Mouse (Mus musculus): ENCODE results near the gene Wdr43.
"Not testable (repeated sequence)": the region's sequence is repeated elsewhere in the genome, so short reads cannot be mapped to it uniquely, and the experiment has no call there.

Wdr43 gene

DNA sequence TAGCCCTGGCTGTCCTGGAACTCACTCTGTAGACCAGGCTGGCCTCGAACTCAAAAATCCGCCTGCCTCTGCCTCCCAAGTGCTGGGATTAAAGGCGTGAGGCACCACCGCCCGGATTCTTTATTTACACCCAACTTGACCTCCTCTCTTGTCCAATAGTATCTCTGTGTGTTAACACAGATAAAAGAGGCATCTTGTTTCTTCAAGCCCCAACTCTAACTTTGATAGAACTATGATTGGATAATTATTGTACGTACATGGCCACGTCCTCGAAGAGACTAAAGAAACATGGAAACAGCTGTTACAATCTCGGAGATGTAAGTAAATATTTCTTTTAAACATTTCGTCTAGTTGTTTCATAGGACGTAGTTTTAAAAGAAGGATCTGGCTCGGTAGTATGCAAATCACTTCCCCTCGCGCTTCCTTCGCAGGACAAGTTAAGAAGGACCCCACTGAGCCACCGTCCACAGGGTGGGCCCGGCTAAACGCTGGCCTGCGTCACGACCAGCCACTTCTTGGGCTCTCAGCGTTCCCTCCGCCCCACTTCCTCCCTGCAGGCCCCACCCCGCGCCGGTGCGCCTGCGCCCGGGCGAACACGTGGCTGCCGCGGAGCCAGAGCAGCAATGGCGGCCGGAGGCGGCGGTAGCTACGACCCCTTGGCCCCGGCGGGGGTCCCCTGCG lies at the start of gene Wdr43:
TSS of gene Wdr43 (plus strand) at position 258 of the 681 bp plus-strand sequence.
- in situ Hi-C loops (cut with MboI; ENCODE audit: low pct_unique_long_range_greater_than_20kb in 1 of 2, low sequenced_read_pairs in 2 of 2, unreplicated experiment in 1 of 2): no loop called here

DNA sequence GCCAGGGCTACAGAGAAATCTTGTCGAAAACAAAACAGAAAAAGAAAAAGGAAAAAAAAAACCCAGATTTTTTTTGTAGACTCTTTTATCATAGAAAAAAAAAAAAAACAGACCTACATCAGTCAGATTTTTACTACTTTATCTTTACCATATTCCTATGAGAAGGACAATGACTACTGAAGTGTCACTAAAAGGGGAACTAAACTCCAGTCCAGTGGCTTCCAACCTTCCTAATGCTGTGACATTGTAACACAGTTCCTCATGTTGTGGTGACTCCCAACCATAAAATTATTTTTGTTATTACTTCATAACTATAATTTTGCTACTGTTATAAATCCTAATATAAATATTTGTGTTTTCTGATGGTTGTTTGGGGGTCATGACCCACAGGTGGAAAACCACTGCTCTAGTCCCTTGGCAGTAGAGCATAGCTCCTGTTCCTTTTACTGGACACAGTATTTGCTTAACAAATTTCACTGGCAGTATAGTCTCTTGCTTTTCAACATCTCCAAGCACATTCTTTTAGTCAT lies 36.5 kb upstream of the Wdr43 start:
- in situ Hi-C loops (cut with MboI; ENCODE audit: low pct_unique_long_range_greater_than_20kb in 1 of 2, low sequenced_read_pairs in 2 of 2, unreplicated experiment in 1 of 2): no loop called here

DNA sequence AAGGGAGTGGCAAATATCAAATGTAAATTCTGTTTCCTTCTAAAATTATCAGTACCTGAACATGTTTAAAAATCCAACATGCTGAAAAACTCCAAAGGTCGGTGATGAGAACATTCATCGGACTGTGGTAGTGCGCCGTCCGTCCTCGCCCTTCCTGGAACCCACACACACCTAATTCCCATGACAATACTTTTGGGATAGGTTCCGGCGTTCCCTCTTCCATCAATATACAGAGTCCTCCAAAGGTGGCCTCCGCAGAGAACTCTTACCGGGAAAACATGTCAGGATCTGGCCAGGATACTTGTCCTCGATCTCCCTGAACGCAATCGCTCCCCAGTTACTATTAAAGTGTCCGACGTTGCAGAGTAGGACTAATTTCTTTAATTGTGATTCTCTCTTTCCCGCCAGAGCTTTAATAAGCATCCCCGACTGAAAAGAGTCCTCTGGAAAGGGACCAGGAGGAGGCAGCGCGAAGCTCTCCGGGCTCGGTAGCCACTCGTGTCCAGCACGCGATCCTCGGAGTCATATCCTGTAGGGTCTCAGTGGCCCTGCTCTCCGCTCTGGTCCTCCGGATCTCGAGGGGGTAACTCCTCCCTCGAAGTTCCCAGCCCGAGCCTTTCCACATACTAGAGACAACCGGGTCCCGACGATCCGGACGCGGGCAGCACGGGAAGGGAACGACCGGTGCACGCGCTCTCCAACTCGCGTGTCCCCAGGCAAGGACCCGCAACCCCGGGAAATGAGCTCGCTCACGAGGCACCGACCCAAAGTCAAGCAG lies 17.6 kb upstream of the Wdr43 start:
- in situ Hi-C loops (cut with MboI; ENCODE audit: low pct_unique_long_range_greater_than_20kb in 1 of 2, low sequenced_read_pairs in 2 of 2, unreplicated experiment in 1 of 2): no loop called here

DNA sequence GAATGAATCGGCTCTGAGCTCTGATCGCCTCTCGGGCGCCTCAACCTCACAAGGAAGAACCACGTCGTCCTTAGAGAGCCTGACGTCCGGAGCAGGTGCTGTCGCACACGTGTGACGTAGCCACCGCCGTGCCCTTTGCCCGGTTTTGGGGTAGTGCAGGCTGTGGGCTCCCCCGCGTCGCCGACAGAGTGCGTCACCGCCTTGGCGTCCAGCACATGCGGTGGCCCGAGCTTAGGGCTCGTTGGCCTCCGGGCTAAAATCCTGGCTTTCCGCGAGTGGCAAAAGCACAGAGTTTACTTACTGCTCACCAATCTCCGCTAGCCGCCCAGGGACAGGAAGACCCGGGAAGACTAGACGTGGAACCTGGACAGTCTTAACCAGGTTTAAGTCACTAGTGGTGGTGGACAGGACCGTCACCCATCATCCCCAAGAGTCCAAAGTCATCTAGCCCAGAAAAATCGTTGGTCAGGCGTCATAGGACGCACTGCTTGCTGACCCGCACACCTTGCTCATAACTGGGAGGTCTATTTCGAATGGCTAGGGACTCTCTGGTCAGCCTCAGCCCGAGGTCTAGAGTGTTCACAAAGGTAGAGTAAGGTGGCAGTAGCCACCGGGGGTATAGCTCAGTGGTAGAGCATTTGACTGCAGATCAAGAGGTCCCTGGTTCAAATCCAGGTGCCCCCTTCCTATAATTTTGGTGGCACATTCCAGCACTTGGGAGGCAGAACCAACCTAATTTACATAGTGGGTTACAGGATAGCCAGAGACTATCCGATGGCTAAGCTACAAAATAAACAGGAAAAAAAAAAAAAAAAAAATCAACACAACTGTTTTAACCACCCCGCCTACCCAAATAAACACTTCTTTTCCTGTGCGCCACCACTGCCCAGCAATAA lies 16.8 kb upstream of the Wdr43 start:
- in situ Hi-C loops (cut with MboI; ENCODE audit: low pct_unique_long_range_greater_than_20kb in 1 of 2, low sequenced_read_pairs in 2 of 2, unreplicated experiment in 1 of 2): no loop called here

DNA sequence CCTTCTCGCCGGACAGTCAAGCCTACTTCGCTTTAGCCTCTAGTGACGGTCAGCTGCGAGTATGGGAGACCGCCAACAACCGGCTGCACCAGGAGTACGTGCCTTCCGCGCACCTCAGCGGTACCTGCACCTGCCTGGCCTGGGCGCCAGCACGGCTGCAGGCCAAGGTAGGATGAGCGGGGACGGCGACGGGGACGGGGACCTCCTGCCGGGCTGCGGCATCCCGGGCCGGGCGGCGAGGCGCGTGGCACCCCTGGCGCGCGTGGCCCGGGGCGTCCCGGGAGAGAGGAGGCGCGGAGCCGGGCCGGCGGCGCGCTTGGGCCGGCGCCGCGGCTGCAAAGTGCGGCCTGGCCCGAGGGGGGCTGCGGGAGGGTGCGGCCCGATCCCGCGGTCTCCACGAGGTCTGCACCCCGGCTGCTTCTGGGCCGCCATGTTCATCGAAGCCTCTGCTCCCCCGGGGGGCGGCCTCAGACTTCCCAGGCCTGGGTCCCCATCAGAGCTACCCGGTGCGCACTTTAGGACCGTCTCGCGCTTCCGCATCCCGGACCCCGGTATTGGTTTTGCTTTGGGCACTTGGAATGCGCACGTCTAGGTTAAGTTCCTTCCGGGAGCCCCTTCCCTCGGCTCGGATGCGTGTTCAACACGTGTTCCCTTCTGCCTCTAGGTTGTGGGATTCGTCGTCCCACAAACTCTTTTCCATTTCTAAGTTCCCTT lies 781 bp downstream of the Wdr43 start:
- in situ Hi-C loops (cut with MboI; ENCODE audit: low pct_unique_long_range_greater_than_20kb in 1 of 2, low sequenced_read_pairs in 2 of 2, unreplicated experiment in 1 of 2): no loop called here

DNA sequence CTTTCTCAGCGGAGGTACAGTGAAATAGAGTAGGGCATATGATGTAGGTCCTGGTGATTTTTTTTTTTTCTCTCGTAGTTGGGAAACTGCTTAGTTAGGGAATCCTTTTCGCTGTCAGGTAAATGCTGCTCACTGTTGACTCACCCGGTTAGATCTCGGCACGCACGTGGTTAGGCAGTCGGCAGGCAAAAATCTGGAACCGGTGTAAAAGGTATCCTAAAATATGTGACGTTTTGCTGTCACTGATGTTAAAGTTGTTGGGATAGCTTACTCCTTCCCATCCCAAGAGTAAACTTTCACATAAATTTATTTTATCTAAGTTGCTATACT lies 1.3 kb downstream of the Wdr43 start:
- in situ Hi-C loops (cut with MboI; ENCODE audit: low pct_unique_long_range_greater_than_20kb in 1 of 2, low sequenced_read_pairs in 2 of 2, unreplicated experiment in 1 of 2): no loop called here

DNA sequence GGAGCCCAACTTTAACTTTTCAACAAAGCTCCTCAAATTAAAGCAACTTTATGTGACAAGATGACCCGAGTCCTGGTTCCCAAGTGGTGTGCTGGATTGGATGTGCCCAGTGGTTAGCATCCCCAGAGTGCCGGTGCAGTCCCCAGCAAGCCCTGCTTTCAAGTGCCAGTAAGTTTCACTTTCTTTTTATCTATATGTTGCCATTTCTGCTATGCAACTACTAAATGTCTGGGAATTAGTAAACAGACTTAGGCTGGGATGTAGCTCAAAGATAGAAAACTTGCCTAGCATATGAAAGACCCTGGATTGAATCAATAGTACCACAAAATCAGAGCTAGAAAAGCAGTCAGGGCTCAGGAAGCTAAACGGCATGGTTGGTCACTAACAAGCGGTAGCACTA lies 2.3 kb downstream of the Wdr43 start:
- in situ Hi-C loops (cut with MboI; ENCODE audit: low pct_unique_long_range_greater_than_20kb in 1 of 2, low sequenced_read_pairs in 2 of 2, unreplicated experiment in 1 of 2): no loop called here

DNA sequence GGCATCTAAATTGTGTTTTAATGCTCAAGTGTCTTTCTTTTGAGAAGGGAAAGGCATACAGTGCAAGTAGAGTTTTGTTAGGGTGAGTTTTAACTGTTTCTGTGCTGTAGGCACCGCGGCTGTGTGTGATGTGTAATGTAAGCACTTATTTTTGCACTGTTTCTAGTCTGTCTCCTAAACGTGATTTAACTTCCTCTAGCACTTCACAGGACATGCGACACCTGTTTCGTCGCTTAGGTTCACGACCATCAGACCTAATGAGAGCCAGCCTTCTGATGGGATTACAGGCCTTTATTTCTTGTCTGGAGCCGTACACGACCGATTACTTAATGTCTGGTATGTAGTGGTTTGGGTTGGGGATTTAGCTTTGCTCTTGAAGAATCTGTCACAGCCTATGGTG lies 16.1 kb downstream of the Wdr43 start:
- in situ Hi-C loops (cut with MboI; ENCODE audit: low pct_unique_long_range_greater_than_20kb in 1 of 2, low sequenced_read_pairs in 2 of 2, unreplicated experiment in 1 of 2): no loop called here

DNA sequence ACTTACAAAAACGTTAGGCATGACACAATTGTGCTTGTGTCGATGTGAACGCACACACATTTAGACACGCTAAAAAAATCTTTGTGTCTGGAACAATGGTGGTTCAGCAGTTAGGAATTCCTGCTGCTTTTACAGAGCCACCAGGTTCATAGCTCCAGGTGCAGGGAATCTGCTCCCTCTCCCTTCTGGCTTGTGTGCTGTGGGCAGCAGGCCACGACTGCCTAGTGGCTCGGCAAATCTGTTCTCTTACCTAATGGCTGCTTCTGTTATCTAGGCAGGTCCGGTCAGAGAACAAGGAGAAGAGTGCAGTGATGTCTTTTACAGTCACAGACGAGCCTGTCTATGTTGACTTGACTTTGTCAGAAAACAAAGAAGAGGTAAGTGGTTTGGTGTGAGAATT lies 17.7 kb downstream of the Wdr43 start:
- in situ Hi-C loops (cut with MboI; ENCODE audit: low pct_unique_long_range_greater_than_20kb in 1 of 2, low sequenced_read_pairs in 2 of 2, unreplicated experiment in 1 of 2): no loop called here

DNA sequence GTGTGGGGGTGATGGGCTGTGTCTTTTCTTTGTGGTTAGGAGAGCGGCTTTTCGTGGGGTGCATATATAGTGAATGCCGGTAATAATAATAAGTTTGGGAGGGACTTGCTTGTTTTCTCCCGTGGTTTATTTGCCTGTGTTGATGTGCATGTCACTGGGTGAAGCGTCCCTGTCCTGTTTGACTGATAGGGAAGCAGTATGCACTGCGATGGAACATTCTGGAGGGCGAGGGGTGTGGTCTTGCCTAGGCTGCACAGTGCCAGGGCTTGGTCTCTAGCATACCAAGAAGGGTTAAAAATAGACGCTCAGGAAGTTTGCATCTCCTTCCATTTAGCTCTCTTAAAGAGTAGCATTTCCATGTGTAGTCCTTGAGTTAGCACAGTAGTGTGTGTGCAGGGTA lies 21.1 kb downstream of the Wdr43 start:
- in situ Hi-C loops (cut with MboI; ENCODE audit: low pct_unique_long_range_greater_than_20kb in 1 of 2, low sequenced_read_pairs in 2 of 2, unreplicated experiment in 1 of 2): no loop called here

DNA sequence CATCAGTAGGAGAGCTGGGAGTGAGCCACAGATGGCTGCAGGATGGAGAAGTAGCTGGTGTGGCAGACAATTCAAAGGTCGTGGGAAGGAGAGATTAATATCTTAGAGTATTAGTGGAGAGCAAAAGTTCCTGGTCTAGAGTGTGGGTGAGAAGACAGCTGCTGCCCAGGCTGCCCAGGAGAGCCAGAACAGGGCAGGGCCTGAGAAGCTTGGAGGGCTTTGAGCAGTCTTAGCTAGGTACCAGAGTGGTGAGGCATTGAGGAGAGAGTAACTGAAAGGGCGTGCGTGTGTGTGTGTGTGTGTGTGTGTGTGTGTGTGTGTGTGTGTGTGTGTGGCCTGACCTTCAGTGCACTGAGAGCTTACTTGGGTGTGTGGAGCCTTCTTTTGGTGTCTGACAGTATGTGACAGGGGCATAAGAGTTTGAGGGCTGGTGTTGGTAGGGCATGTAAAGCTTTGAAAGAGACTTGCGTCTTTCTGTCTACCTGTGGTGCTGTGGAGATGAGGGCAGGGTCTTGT lies 22.1 kb downstream of the Wdr43 start:
- in situ Hi-C loops (cut with MboI; ENCODE audit: low pct_unique_long_range_greater_than_20kb in 1 of 2, low sequenced_read_pairs in 2 of 2, unreplicated experiment in 1 of 2): no loop called here

DNA sequence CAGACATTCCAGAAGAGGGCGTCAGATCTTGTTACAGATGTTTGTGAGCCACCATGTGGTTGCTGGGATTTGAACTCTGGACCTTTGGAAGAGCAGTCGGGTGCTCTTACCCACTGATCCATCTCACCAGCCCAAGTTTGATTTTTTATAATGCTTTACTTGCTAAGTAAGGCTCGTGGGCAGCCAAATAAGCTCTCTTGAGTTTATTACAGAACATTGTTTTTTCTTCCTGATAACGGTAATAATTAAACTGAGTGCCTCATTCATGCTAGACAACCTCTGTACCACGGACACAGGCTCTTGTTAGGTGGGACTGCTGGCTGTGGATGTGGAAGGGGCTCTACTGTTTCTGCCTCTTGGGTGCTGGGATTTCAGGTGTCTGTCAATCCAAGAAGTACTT lies 23.4 kb downstream of the Wdr43 start:
- in situ Hi-C loops (cut with MboI; ENCODE audit: low pct_unique_long_range_greater_than_20kb in 1 of 2, low sequenced_read_pairs in 2 of 2, unreplicated experiment in 1 of 2): not testable (repeated sequence)

DNA sequence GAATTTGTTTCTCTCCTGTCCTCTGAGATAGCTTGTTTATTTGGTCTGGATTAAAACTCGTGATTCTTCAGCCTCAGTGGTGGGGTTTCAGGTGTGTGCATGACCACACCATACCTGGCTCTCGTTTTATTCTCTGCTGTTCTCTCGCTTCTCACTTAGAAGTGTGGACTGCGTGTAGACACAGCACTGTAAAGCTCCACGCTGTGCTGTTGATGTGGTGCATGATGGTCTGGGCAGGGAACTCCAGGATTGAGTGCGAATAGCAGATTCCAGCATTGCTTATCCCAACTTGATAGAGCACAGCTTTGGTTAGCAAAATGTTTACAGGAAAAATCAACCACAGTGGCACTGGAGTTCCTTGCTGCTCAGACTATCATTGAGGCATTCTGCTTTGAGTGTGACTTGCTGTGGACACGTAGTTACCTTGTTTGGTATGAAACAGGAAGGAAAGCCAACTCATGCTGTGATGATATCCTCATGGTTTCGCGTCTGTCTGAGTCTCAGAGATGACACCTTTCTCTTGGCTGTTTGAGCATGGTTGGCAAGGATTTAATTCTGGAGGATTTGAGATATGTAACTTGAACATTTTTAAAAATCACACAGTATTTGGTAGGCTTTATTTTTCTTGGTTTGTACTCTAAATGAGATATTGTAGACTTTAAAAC lies 24.9 kb downstream of the Wdr43 start:
- in situ Hi-C loops (cut with MboI; ENCODE audit: low pct_unique_long_range_greater_than_20kb in 1 of 2, low sequenced_read_pairs in 2 of 2, unreplicated experiment in 1 of 2): no loop called here

DNA sequence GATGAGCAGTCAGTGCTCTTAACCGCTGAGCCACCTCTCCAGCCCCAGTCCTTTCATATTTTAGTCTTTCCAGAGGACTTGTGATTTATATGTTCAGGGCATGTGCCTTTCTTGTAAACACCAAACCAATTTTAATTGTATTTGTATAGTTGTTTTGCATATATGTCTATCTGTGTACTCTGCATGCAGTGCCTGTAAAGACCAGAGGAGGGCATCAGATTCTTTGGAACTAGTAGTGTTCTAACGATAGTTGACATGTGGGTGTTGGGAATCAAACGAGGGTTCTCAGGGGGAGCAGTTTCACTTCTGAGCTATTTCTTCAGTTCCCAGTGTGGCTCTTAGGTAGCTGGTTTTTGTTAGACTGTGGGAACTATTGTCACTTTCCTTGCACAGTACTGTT lies 26.5 kb downstream of the Wdr43 start:
- in situ Hi-C loops (cut with MboI; ENCODE audit: low pct_unique_long_range_greater_than_20kb in 1 of 2, low sequenced_read_pairs in 2 of 2, unreplicated experiment in 1 of 2): no loop called here

DNA sequence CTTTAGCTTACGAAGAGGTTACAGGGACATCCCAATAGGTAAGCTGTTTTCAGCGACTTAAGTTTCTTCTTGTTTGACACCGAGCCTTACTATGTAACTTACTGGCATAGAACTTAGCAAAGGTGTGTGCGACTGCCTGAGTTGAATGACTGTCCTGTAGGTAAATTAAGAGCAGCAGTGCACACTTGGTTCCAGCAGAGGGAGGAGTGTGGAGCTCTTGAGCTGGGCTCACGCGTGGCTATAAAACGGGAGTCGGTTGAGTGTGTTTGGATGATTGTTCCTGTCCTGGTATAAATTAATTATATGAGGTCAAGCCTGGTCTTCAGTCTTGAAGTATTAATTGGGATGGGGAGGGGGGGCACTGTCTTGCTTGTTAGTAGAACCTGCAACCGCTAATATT lies 34.3 kb downstream of the Wdr43 start:
- in situ Hi-C loops (cut with MboI; ENCODE audit: low pct_unique_long_range_greater_than_20kb in 1 of 2, low sequenced_read_pairs in 2 of 2, unreplicated experiment in 1 of 2): no loop called here

DNA sequence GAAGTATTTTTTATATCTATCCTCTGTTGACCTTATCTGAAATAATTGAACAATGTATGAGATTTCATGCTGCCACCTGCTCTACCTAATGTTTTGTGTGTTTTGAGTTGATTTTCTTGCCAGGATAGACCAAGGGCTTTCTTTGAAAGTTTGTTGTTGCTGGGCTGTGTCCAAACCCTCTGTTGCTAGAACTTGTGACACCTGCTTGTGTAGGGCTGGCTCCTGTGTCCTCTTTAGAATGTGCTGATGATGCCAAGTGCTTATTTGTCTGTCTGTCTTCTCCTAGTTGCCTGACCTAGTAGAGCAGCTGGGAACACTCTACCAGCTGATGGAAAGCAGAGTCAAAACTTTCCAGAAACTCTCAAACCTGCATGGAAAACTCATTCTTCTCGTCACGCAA lies 36.8 kb downstream of the Wdr43 start:
- in situ Hi-C loops (cut with MboI; ENCODE audit: low pct_unique_long_range_greater_than_20kb in 1 of 2, low sequenced_read_pairs in 2 of 2, unreplicated experiment in 1 of 2): no loop called here

DNA sequence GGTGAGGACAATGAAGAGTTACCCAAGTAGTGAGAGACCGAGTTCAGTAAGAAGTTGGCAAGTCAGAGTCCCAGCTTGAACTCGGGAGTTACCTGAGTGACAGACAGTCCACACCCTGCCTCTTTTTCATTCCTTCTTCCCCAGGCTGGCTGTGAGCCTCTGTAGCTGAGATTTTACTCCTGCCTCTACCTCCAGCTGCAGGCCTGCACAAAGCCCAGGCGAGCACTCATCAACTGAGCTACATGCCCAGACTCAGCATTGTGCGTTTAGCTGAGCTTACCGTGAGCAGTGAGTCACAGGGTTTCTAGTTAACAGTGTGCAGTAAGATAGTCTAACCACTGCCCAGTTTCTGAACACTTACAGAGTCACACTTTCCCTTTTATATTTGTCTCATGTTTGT lies 37.2 kb downstream of the Wdr43 start:
- in situ Hi-C loops (cut with MboI; ENCODE audit: low pct_unique_long_range_greater_than_20kb in 1 of 2, low sequenced_read_pairs in 2 of 2, unreplicated experiment in 1 of 2): no loop called here

DNA sequence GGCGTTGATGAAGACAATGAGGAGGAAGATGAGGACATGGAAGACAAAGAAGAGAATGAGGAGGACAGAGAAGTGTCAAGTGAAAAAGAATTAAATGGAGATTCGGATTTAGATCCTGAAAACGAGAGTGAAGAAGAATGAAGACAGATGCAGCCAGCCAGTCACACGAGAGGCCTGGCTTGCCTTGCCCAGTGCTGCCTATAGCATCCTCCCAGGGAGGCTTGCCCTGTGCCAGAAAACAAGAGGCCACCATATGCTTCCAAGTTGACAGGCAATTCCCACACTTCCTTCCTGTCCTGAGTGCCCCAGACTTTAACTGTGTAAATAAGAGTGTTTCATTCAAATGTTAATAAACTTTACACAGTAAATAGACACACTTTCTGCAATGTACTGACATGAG lies 41.8 kb downstream of the Wdr43 start:
- in situ Hi-C loops (cut with MboI; ENCODE audit: low pct_unique_long_range_greater_than_20kb in 1 of 2, low sequenced_read_pairs in 2 of 2, unreplicated experiment in 1 of 2): no loop called here
